Mouse (Mus musculus) intestine, embryonic 15.5 days (tissue): ENCODE data around the gene Clp1. TPM values are rescaled to one million over a fixed set of nuclear protein-coding genes. Genes with fewer than 3 reads are reported as not detected.

Experiments used
- ATAC-seq: fragments of 200-750 bp; cut with Nextera tagmentation; 2 replicates; pipeline ENCODE4 v1.8.0; 2017; ENCODE audit warnings: moderate TSS enrichment, moderate library complexity
- H3K27ac ChIP-seq: fragments of 300-500 bp; sonication (generic); 2 replicates; pipeline ENCODE4 v1.5.1; 2015; ENCODE audit warnings: mild to moderate bottlenecking, inconsistent platforms
- H3K27me3 ChIP-seq: fragments of 300-500 bp; sonication (generic); replicated peaks from 2 replicates; pipeline ENCODE4 v1.6.1; 2015; ENCODE audit warnings: inconsistent platforms
- H3K36me3 ChIP-seq: fragments of 300-500 bp; sonication (generic); 2 replicates; pipeline ENCODE4 v1.6.1; 2015; ENCODE audit warnings: inconsistent platforms
- H3K4me1 ChIP-seq: fragments of 300-500 bp; sonication (generic); replicated peaks from 2 replicates; pipeline ENCODE4 v1.6.1; 2015; ENCODE audit warnings: inconsistent platforms
- H3K4me2 ChIP-seq: fragments of 300-500 bp; sonication (generic); replicated peaks from 2 replicates; pipeline ENCODE4 v1.6.1; 2015; ENCODE audit warnings: mild to moderate bottlenecking, inconsistent platforms
- H3K4me3 ChIP-seq: fragments of 300-500 bp; sonication (generic); replicated peaks from 2 replicates; pipeline ENCODE4 v1.5.1; 2015; ENCODE audit warnings: inconsistent platforms
- H3K9ac ChIP-seq: fragments of 300-500 bp; sonication (generic); 2 replicates; pipeline ENCODE4 v1.6.1; 2015; ENCODE audit warnings: inconsistent platforms
- H3K9me3 ChIP-seq: fragments of 300-500 bp; sonication (generic); 2 replicates; pipeline ENCODE4 v1.6.1; 2016; ENCODE audit warnings: inconsistent platforms
- WGBS: fragments of 180-500 bp; shearing (Covaris S2); methylation state at CpG from one replicate; pipeline ENCODE4 v1.1.7; 2015; 5-methylcytosine and 5-hydroxymethylcytosine counted together
- polyA plus RNA-seq: library from polyadenylated mRNA; unstranded; fragments of >200 nt; fragmentation: Nextera tagmentation; extraction: Ambion mirVana; gene quantifications from 2 replicates; pipeline ENCODE4 v1.2.1, GENCODE M21; 2015

The Clp1 gene
- 26.3 and 26.7 TPM in 2 replicates for polyA plus RNA-seq

DNA sequence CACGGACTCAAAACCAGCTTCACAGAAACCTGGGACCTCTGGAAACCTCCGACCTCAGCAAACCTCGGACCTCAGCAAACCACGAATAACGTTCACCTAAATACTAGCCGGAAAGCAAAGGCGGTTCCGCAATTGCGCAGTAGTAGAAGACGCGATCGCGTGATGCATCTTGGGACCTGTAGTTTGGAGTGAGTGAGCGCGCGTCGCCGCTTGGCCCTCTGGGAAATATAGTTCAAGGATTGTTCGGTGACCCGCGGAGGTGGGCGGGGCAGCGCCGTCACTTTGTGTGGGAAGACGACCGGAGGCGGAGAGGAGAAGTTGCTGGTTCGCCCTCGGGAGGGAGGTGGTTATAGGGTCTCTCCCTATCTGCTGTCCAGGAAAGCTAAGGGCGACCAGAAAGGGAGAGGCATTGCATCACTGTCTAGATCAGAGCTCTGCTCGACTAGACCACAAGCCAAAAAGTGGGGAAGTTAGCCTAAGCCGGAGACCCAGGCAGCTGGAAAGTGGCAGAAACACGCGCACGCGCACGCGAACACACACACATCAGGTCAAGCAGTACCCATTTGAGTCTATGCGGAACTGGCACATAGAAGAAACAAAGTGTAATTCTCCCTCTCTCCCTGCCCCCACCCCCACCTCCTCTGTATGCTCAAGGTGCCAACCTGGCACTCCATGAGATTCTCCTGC, at the start of gene Clp1:
TSS of gene Clp1 (minus strand) at position 179 of the 687 bp plus-strand sequence.
- H3K9me3 ChIP-seq, result no peaks in the 10 kb centered on the region
- ATAC-seq, result peak; percentile 98
- peaks cover 3% of the 10 kb centered on the region; the same call in 1 of the 2 replicates for H3K36me3 ChIP-seq
- H3K4me1 ChIP-seq, result peaks cover 9% of the 10 kb centered on the region
- WGBS, result under 1% methylated on average over 39 of the region's 39 CpGs
- H3K9ac ChIP-seq, result peak within 1 kb of the TSS; percentile 60
- H3K4me3 ChIP-seq, result peak within 1 kb of the TSS; percentile 53
- peak within 1 kb of the TSS; percentile 84 for H3K27ac ChIP-seq
- H3K27me3 ChIP-seq, result no peaks in the 10 kb centered on the region
- H3K4me2 ChIP-seq, result peak within 1 kb of the TSS; percentile 74

DNA sequence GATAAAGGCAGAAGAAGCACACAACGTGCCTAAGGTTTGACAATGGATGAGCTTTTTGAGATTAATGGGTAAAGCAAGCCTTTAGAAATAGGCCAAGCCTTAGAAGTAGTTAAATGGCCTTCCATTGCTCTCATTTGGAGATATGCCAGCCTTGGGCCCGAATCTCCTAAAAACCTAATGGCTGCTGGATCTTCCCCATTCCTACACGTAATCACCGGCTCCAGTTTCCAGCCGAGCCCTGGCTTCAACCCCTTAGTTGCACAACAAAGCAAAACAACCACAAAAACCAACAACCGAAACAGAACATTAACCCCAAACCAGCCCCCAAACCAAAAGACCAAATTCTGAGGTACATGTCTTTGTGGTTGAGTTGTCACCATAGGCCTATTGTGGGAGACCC, 48.5 kb upstream of the Clp1 start:
- peak overlapping the region; percentile 67 for H3K27ac ChIP-seq
- H3K4me3 ChIP-seq, result no peak overlapping the region
- no peaks in the 10 kb centered on the region for H3K36me3 ChIP-seq
- H3K4me1 ChIP-seq, result peaks cover 8% of the 10 kb centered on the region; the same call in 1 of the 2 replicates
- H3K9ac ChIP-seq, result no peak overlapping the region
- no peak for ATAC-seq
- H3K4me2 ChIP-seq, result no peak overlapping the region
- H3K9me3 ChIP-seq, result no peaks in the 10 kb centered on the region
- H3K27me3 ChIP-seq, result no peaks in the 10 kb centered on the region
- WGBS, result 74% methylated on average over 6 of the region's 6 CpGs

- no peaks in the 10 kb centered on the region for H3K36me3 ChIP-seq
- H3K27ac ChIP-seq, result peak within 1 kb of the TSS; percentile 67
- ATAC-seq, result peak; percentile 37
- H3K4me3 ChIP-seq, result peak within 1 kb of the TSS; percentile 26
- 49% methylated on average over 9 of the region's 9 CpGs for WGBS
- no peaks in the 10 kb centered on the region for H3K27me3 ChIP-seq
- H3K9ac ChIP-seq, result peak within 1 kb of the TSS; percentile 31
- peaks cover 8% of the 10 kb centered on the region; the same call in 1 of the 2 replicates for H3K4me1 ChIP-seq
- H3K4me2 ChIP-seq, result peak within 1 kb of the TSS; percentile 58
- no peaks in the 10 kb centered on the region for H3K9me3 ChIP-seq
These were observed 48.1 kb upstream of the Clp1 start, which contains the start of gene Serping1 for GRCm38 (mm10) chr2:84775241-84775640. Gene Serping1 (minus strand): TSS chr2:84775444.

GRCm38 (mm10) chr2:84774751-84775150, 47.6 kb upstream of the Clp1 start:
- Histone ChIP-seq H3K9ac (peak overlapping the region; percentile 31), H3K4me3 (peak overlapping the region; percentile 26), H3K27ac (peak overlapping the region; percentile 65), H3K4me1 (peaks cover 8% of the 10 kb centered on the region; the same call in 1 of the 2 replicates), H3K27me3 (no peaks in the 10 kb centered on the region), H3K36me3 (no peaks in the 10 kb centered on the region), H3K9me3 (no peaks in the 10 kb centered on the region), H3K4me2 (peak overlapping the region; percentile 58)
- WGBS, result 5% methylated on average over 15 of the region's 15 CpGs
- ATAC-seq, result peak; percentile 95

- no peak overlapping the region for H3K4me2 ChIP-seq
These were observed 46.0 kb upstream of the Clp1 start for GRCm38 (mm10) chr2:84773195-84773594.

DNA sequence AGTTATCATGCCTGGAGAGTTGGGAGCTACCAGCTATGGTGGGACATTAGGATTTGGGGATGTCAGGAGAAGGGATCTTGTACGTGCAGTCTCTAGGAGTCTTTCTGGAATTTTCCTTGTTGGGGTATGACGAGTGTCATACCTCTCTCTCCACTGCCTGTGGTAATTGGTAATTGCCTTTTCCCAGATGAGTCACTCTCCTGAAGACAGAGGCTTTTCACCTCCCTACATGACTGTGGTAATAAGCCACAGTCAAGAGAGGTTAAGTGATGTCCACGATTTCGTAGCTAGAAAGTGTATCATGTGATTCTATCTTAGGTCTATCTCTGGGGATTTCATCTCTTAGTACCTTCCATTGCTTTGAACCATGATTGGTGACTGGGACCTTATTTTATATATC, 45.3 kb upstream of the Clp1 start:
- ATAC-seq, result no peak
- Histone ChIP-seq H3K27ac (no peak overlapping the region), H3K4me2 (no peak overlapping the region), H3K27me3 (no peaks in the 10 kb centered on the region), H3K9me3 (no peaks in the 10 kb centered on the region), H3K36me3 (no peaks in the 10 kb centered on the region), H3K4me1 (peaks cover 8% of the 10 kb centered on the region; the same call in 1 of the 2 replicates), H3K9ac (no peak overlapping the region), H3K4me3 (no peak overlapping the region)
- 87% methylated on average over 4 of the region's 4 CpGs for WGBS

More at GRCm38 (mm10) chr2:84773195-84773594, 46.0 kb upstream of the Clp1 start:
- 76% methylated on average over 5 of the region's 5 CpGs for WGBS
- no peak for ATAC-seq
- Histone ChIP-seq H3K4me3 (no peak overlapping the region), H3K4me1 (peaks cover 8% of the 10 kb centered on the region; the same call in 1 of the 2 replicates), H3K36me3 (no peaks in the 10 kb centered on the region), H3K27me3 (no peaks in the 10 kb centered on the region), H3K9ac (no peak overlapping the region), H3K9me3 (no peaks in the 10 kb centered on the region), H3K27ac (no peak overlapping the region)

DNA sequence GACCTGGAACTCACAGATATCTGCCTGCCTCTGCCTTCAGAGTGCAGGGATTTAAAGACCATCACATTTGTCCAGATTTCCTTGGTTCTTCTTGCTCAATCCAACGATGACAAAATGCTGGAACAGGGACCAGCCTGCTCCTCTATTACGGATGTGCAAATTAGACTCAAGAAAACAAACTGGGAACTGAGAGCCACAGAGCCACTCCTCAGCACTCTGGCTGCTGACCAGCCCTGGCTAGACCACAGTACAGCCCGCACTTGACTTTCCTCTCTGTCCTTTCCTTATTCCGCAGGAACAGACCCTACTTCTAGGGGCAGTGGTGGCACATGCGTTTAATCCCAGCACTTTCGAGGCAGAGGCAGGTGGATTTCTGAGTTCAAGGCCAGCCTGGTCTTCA, 43.4 kb upstream of the Clp1 start:
- no peak overlapping the region for H3K9ac ChIP-seq
- H3K4me2 ChIP-seq, result no peak overlapping the region
- WGBS, result 75% methylated on average over 6 of the region's 6 CpGs
- peaks cover 8% of the 10 kb centered on the region; the same call in 1 of the 2 replicates for H3K4me1 ChIP-seq
- H3K4me3 ChIP-seq, result no peak overlapping the region
- H3K27me3 ChIP-seq, result no peaks in the 10 kb centered on the region
- no peak for ATAC-seq
- no peak overlapping the region for H3K27ac ChIP-seq
- no peaks in the 10 kb centered on the region for H3K9me3 ChIP-seq
- no peaks in the 10 kb centered on the region for H3K36me3 ChIP-seq

- Histone ChIP-seq H3K4me1 (no peaks in the 10 kb centered on the region), H3K27me3 (no peaks in the 10 kb centered on the region), H3K9ac (no peak overlapping the region), H3K4me3 (no peak overlapping the region), H3K27ac (no peak overlapping the region), H3K36me3 (no peaks in the 10 kb centered on the region), H3K4me2 (no peak overlapping the region), H3K9me3 (no peaks in the 10 kb centered on the region)
- 61% methylated on average over 1 of the region's 1 CpGs for WGBS
- no peak for ATAC-seq
These were observed 35.7 kb upstream of the Clp1 start for GRCm38 (mm10) chr2:84762818-84763217.

DNA sequence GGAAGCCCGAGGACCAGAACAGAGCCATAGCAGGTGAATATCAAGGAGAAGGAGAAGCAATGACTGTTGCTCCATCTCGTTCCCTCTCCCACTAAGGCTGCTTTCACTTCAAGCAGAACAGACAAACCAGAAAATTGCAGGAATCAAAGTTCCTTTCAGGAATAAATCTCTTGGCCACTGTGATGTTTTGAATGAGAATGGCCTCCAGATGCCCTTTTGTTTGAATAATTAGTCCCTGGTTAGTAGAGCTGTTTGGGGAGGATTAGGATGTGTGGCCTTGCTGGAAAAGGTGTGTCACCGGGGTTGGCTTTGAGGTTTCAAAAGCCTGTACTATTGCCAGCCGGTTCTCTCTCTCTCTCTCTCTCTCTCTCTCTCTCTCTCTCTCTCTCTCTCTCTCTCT, 35.1 kb upstream of the Clp1 start:
- H3K27ac ChIP-seq, result no peak overlapping the region
- ATAC-seq, result no peak
- no peaks in the 10 kb centered on the region for H3K9me3 ChIP-seq
- no peaks in the 10 kb centered on the region for H3K36me3 ChIP-seq
- H3K4me1 ChIP-seq, result no peaks in the 10 kb centered on the region
- H3K4me3 ChIP-seq, result no peak overlapping the region
- H3K4me2 ChIP-seq, result no peak overlapping the region
- H3K27me3 ChIP-seq, result no peaks in the 10 kb centered on the region
- no peak overlapping the region for H3K9ac ChIP-seq
- 66% methylated on average over 4 of the region's 4 CpGs for WGBS

DNA sequence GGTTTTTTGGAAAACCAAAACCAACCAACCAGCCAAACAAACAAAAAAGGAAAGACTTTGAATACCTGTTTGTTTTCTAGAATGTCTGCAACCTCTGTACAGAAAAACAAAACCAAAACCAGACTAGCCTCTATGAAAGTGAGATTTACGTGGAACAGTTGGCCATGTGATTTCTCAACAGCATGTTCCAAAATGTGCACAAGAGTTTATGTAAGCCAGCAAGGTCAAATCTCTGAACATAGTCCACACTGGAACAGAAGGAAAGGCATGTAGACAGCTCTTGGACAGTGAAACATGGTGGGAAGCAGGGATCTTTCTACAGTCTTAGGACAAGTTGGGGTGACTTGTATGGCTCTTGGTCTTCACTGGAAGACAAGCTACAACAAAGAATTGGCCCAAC, 34.7 kb upstream of the Clp1 start:
- WGBS, result 79% methylated on average over 1 of the region's 1 CpGs
- Histone ChIP-seq H3K27me3 (no peaks in the 10 kb centered on the region), H3K9me3 (no peaks in the 10 kb centered on the region), H3K9ac (no peak overlapping the region), H3K4me3 (no peak overlapping the region), H3K4me2 (no peak overlapping the region), H3K36me3 (no peaks in the 10 kb centered on the region), H3K4me1 (no peaks in the 10 kb centered on the region), H3K27ac (no peak overlapping the region)
- no peak for ATAC-seq

DNA sequence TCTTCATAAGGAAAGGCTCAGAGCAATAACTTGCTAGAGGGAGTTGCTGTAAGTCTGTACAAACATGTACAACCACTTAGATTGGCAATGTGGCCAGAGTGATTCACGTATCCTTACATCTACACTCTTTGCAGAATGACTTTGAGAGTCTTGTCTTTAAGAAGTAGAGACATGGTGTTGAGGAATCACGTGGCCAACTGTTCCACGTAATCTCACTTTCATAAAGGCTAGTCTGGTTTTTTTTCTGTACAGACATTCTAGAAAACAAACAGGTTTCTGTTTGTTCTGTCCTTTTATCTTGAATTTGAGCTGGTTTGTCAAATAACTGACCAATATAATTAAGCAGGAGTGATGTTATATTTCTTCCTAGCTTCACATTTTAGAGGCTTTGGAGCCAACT, 34.2 kb upstream of the Clp1 start:
- WGBS, result 79% methylated on average over 3 of the region's 3 CpGs
- Histone ChIP-seq H3K4me2 (no peak overlapping the region), H3K36me3 (no peaks in the 10 kb centered on the region), H3K27ac (no peak overlapping the region), H3K27me3 (no peaks in the 10 kb centered on the region), H3K4me1 (no peaks in the 10 kb centered on the region), H3K9ac (no peak overlapping the region), H3K9me3 (no peaks in the 10 kb centered on the region), H3K4me3 (no peak overlapping the region)
- ATAC-seq, result no peak

DNA sequence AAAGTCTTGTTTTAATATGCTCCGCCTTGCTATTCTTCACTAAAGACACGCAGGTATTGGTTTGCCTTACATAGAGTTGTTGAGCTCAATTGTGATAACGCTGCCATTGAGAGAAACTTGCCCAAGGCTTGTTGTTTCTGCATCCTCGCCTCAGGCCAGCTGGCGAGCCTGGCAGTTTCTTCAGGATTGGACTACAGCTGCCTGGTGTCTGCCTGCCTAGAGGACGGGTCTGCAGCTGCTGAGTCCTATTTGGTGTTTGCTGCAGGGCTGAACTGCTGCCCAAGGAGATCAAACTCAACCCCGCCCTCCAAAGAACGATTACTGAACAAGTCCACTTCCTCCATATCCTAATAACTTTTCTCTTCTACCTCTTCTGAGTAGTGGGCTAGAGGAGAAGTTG, 33.6 kb upstream of the Clp1 start:
- Histone ChIP-seq H3K4me1 (no peaks in the 10 kb centered on the region), H3K9ac (no peak overlapping the region), H3K36me3 (no peaks in the 10 kb centered on the region), H3K4me2 (no peak overlapping the region), H3K4me3 (no peak overlapping the region), H3K9me3 (no peaks in the 10 kb centered on the region), H3K27me3 (no peaks in the 10 kb centered on the region), H3K27ac (no peak overlapping the region)
- whole genome bisulfite sequencing, result 63% methylated on average over 8 of the region's 8 CpGs
- no peak for ATAC-seq
